Mouse (Mus musculus) limb, embryonic 10.5 days (tissue): ENCODE results near the gene Ncam1. TPM values are rescaled to one million over a fixed set of nuclear protein-coding genes. Genes with fewer than 3 reads are reported as not detected.

Experiments used
- DNase-seq: peaks from one replicate; pipeline ENCODE4 v3.0.0-alpha.2; 2017; ENCODE audit warnings: low spot score
- H3K27ac ChIP-seq: fragments of 300-500 bp; sonication (generic); 2 replicates; pipeline ENCODE4 v1.5.1; 2016; ENCODE audit warnings: mild to moderate bottlenecking
- H3K27me3 ChIP-seq: fragments of 300-500 bp; sonication (generic); 2 replicates; pipeline ENCODE4 v1.6.1; 2016; ENCODE audit warnings: low read depth, mild to moderate bottlenecking; ENCODE audit not compliant: poor library complexity, severe bottlenecking
- H3K36me3 ChIP-seq: fragments of 300-500 bp; sonication (generic); 2 replicates; pipeline ENCODE4 v1.6.1; 2016; ENCODE audit warnings: mild to moderate bottlenecking, moderate library complexity
- H3K4me1 ChIP-seq: fragments of 300-500 bp; sonication (generic); 2 replicates; pipeline ENCODE4 v1.6.1; 2016
- H3K4me3 ChIP-seq: fragments of 300-500 bp; sonication (generic); 2 replicates; pipeline ENCODE4 v1.5.1; 2016; ENCODE audit warnings: mild to moderate bottlenecking, moderate library complexity
- H3K9me3 ChIP-seq: fragments of 300-500 bp; sonication (generic); replicated peaks from 2 replicates; pipeline ENCODE4 v1.6.1; 2016; ENCODE audit warnings: mild to moderate bottlenecking
- WGBS: fragments of 180-500 bp; shearing (Covaris S2); methylation state at CpG from one replicate; pipeline ENCODE4 v1.1.7; 2016; 5-methylcytosine and 5-hydroxymethylcytosine counted together
- polyA plus RNA-seq: library from polyadenylated mRNA; unstranded; fragments of >200 nt; fragmentation: Nextera tagmentation; extraction: Ambion mirVana; gene quantifications from 2 replicates; pipeline ENCODE4 v1.2.1, GENCODE M21; 2016

Ncam1 gene
- 17.5 and 27.9 TPM in 2 replicates for polyA plus RNA-seq

GRCm38 (mm10) chr9:49798806-49799205 lies at the start of gene Ncam1:
TSS of gene Ncam1 (minus strand) at chr9:49798925.
- no peaks in the 10 kb centered on the region for H3K36me3 ChIP-seq
- no peaks in the 10 kb centered on the region for H3K9me3 ChIP-seq
- H3K27ac ChIP-seq, result peak within 1 kb of the TSS; percentile 81
- peak within 1 kb of the TSS; percentile 79 for H3K4me3 ChIP-seq
- under 1% methylated on average over 23 of the region's 23 CpGs for WGBS
- H3K27me3 ChIP-seq, result peaks cover 19% of the 10 kb centered on the region
- H3K4me1 ChIP-seq, result peaks cover 23% of the 10 kb centered on the region
- DNase-seq, result peak; percentile 97

GRCm38 (mm10) chr9:49834013-49834412 lies 35.3 kb upstream of the Ncam1 start:
- WGBS, result 82% methylated on average over 1 of the region's 1 CpGs
- H3K4me3 ChIP-seq, result no peak overlapping the region
- peaks cover 2% of the 10 kb centered on the region; the same call in 1 of the 2 replicates for H3K4me1 ChIP-seq
- no peaks in the 10 kb centered on the region for H3K27me3 ChIP-seq
- no peak overlapping the region for H3K27ac ChIP-seq
- DNase-seq, result no peak
- no peaks in the 10 kb centered on the region for H3K36me3 ChIP-seq
- no peaks in the 10 kb centered on the region for H3K9me3 ChIP-seq

DNA sequence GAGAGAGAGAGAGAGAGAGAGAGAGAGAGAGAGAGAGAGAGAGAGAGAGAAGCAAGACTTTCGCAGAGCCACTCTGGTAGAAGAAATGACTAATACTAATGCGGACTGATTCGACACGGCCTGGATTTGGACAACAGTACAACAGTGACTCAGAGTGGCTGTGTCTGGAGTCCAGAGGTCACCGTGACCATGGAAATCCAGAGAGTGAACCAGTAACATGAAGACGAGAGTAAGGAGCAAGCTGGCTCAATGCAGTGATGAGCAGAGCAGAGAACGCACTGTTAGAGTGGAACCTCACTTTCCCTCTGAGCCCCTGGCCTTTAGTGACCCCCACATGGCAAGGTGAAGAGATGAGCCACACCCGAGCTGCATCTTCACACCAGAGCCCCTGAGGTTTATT lies 28.9 kb upstream of the Ncam1 start:
- no peak overlapping the region for H3K4me3 ChIP-seq
- no peaks in the 10 kb centered on the region for H3K36me3 ChIP-seq
- H3K4me1 ChIP-seq, result peaks cover 5% of the 10 kb centered on the region; the same call in 1 of the 2 replicates
- no peaks in the 10 kb centered on the region for H3K27me3 ChIP-seq
- H3K9me3 ChIP-seq, result no peaks in the 10 kb centered on the region
- no peak for DNase-seq
- WGBS, result 91% methylated on average over 8 of the region's 8 CpGs
- H3K27ac ChIP-seq, result no peak overlapping the region

DNA sequence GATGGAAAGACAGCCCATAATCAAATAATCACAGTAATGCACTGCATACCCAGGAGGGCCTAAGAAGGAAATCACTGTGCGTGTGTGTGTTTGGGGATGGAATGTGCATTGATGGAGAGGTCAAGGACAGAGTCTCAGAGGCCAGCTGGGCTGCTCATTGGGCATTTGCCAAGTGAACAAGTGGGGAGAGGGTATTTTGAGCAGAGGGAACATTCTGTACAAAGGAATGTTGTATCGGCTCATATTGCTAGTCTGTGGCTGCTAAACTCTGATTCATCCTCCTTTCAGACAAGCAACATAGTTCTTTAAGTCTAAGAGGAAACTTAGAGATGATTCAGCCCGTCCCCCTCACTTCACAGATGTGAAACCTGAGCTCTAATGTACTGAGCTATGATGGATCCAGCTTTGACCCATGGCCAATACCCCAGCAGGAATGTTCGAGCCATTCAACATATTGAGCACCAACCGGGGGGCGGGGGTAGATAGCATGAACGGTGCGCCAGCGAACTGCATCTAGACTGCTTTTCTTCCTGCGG lies 17.5 kb upstream of the Ncam1 start:
- Histone ChIP-seq H3K36me3 (no peaks in the 10 kb centered on the region), H3K27me3 (no peaks in the 10 kb centered on the region), H3K9me3 (no peaks in the 10 kb centered on the region), H3K4me3 (no peak overlapping the region), H3K27ac (no peak overlapping the region), H3K4me1 (peaks cover 5% of the 10 kb centered on the region)
- 86% methylated on average over 10 of the region's 10 CpGs for WGBS
- no peak for DNase-seq

GRCm38 (mm10) chr9:49814442-49814841 lies 15.7 kb upstream of the Ncam1 start:
- H3K4me3 ChIP-seq, result no peak overlapping the region
- H3K9me3 ChIP-seq, result no peaks in the 10 kb centered on the region
- H3K4me1 ChIP-seq, result peaks cover 5% of the 10 kb centered on the region
- H3K27me3 ChIP-seq, result no peaks in the 10 kb centered on the region
- no peaks in the 10 kb centered on the region for H3K36me3 ChIP-seq
- no peak overlapping the region for H3K27ac ChIP-seq
- no peak for DNase-seq
- 95% methylated on average over 2 of the region's 2 CpGs for WGBS

DNA sequence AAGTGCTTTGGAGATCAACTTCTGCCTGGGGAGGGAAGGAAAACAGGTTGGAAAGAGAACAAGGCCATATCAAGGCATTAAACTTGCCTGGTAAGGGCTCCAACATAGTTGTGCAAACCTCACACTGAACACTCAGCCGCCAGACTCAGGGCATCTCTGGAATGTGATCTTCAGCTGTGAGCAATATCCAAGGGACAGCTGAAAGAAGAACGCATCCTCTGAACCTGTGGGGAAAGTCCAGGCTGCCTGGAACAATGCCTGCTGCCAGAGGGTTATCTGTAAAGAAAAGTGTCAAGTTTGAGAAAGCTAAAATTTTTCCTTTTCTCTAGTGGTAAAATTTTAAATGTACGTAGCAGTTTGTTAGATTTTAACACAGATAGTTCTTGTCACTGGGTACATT lies 4.5 kb upstream of the Ncam1 start:
- H3K4me3 ChIP-seq, result no peak overlapping the region
- DNase-seq, result no peak
- H3K9me3 ChIP-seq, result no peaks in the 10 kb centered on the region
- no peak overlapping the region for H3K27ac ChIP-seq
- peaks cover 4% of the 10 kb centered on the region; the same call in 1 of the 2 replicates for H3K4me1 ChIP-seq
- no peaks in the 10 kb centered on the region for H3K36me3 ChIP-seq
- 0 out of 2 replicates have a peak, but pooled peaks cover 5% of the 10 kb centered on the region for H3K27me3 ChIP-seq
- 73% methylated on average over 3 of the region's 3 CpGs for WGBS

GRCm38 (mm10) chr9:49797821-49798571 lies 729 bp downstream of the Ncam1 start:
- H3K4me3 ChIP-seq, result peak overlapping the region; percentile 79
- peaks cover 23% of the 10 kb centered on the region for H3K4me1 ChIP-seq
- WGBS, result under 1% methylated on average over 58 of the region's 58 CpGs
- H3K27ac ChIP-seq, result peak overlapping the region; percentile 81
- H3K36me3 ChIP-seq, result no peaks in the 10 kb centered on the region
- H3K27me3 ChIP-seq, result peaks cover 19% of the 10 kb centered on the region
- H3K9me3 ChIP-seq, result no peaks in the 10 kb centered on the region
- peak; percentile 73 for DNase-seq

GRCm38 (mm10) chr9:49797508-49797820 lies 1.3 kb downstream of the Ncam1 start:
- no peak for DNase-seq
- under 1% methylated on average over 15 of the region's 15 CpGs for WGBS
- peaks cover 19% of the 10 kb centered on the region for H3K27me3 ChIP-seq
- peaks cover 23% of the 10 kb centered on the region for H3K4me1 ChIP-seq
- H3K27ac ChIP-seq, result peak overlapping the region; percentile 81
- no peaks in the 10 kb centered on the region for H3K36me3 ChIP-seq
- H3K4me3 ChIP-seq, result peak overlapping the region; percentile 79
- H3K9me3 ChIP-seq, result no peaks in the 10 kb centered on the region

GRCm38 (mm10) chr9:49796618-49797507 lies 1.9 kb downstream of the Ncam1 start:
- H3K9me3 ChIP-seq, result no peaks in the 10 kb centered on the region
- peaks cover 15% of the 10 kb centered on the region for H3K27me3 ChIP-seq
- H3K36me3 ChIP-seq, result no peaks in the 10 kb centered on the region
- peak; percentile 79 for DNase-seq
- H3K4me1 ChIP-seq, result peaks cover 23% of the 10 kb centered on the region
- WGBS, result under 1% methylated on average over 52 of the region's 52 CpGs
- peak overlapping the region; percentile 79 for H3K4me3 ChIP-seq
- peak overlapping the region; percentile 81 for H3K27ac ChIP-seq

DNA sequence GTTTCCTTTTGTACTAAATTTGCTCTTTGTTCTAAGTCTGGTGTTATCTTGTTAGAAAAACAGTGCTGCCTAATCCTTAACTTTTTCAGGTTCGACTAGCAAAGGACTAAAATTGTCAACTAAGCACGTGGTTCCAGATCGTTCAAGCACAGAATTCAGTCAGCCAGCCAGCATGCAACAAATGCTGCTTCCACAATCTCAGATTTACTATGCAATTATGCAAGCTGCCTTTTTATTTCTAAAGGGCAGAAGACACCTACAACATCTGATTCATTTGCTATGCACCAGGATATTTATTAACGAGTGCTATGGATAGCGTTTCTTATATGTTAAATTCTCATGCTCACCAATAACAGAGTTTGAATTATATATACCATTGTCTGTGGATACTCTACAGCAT lies 2.8 kb downstream of the Ncam1 start:
- H3K4me3 ChIP-seq, result no peak overlapping the region
- WGBS, result 67% methylated on average over 5 of the region's 5 CpGs
- H3K36me3 ChIP-seq, result no peaks in the 10 kb centered on the region
- H3K27ac ChIP-seq, result no peak overlapping the region
- DNase-seq, result no peak
- no peaks in the 10 kb centered on the region for H3K9me3 ChIP-seq
- peaks cover 13% of the 10 kb centered on the region for H3K27me3 ChIP-seq
- H3K4me1 ChIP-seq, result peaks cover 23% of the 10 kb centered on the region

GRCm38 (mm10) chr9:49793987-49794550 lies 4.7 kb downstream of the Ncam1 start:
- Histone ChIP-seq H3K27me3 (peaks cover 13% of the 10 kb centered on the region), H3K4me3 (no peak overlapping the region), H3K36me3 (no peaks in the 10 kb centered on the region), H3K27ac (no peak overlapping the region), H3K4me1 (peaks cover 20% of the 10 kb centered on the region), H3K9me3 (no peaks in the 10 kb centered on the region)
- 77% methylated on average over 6 of the region's 6 CpGs for WGBS
- DNase-seq, result no peak

- H3K36me3 ChIP-seq, result no peaks in the 10 kb centered on the region
- H3K9me3 ChIP-seq, result no peaks in the 10 kb centered on the region
- DNase-seq, result no peak
- H3K27me3 ChIP-seq, result peaks cover 13% of the 10 kb centered on the region
- H3K4me3 ChIP-seq, result no peak overlapping the region
- no peak overlapping the region for H3K27ac ChIP-seq
- 82% methylated on average over 2 of the region's 2 CpGs for WGBS
- peaks cover 20% of the 10 kb centered on the region for H3K4me1 ChIP-seq
Measured at GRCm38 (mm10) chr9:49793241-49793640, 5.5 kb downstream of the Ncam1 start.
